Mouse (Mus musculus) lung, postnatal 0 days (tissue): ENCODE measurements around the gene Anxa6. TPM values are rescaled to one million over a fixed set of nuclear protein-coding genes. Genes with fewer than 3 reads are reported as not detected.

ENCODE experiments used
- ATAC-seq: fragments of 200-750 bp; cut with Nextera tagmentation; 2 replicates; pipeline ENCODE4 v1.8.0; 2017; ENCODE audit warnings: moderate library complexity
- DNase-seq: peaks from one replicate; pipeline ENCODE4 v3.0.0-alpha.2; 2016; ENCODE audit warnings: low spot score
- H3K27ac ChIP-seq: fragments of 300-500 bp; sonication (generic); 2 replicates; pipeline ENCODE4 v1.5.1; 2014; ENCODE audit warnings: antibody characterized with exemption, mild to moderate bottlenecking, low read length, mixed read lengths
- H3K27me3 ChIP-seq: fragments of 300-500 bp; sonication (generic); replicated peaks from 2 replicates; pipeline ENCODE4 v1.6.1; 2014; ENCODE audit warnings: low read length, mixed read lengths; ENCODE audit not compliant: insufficient read depth
- H3K36me3 ChIP-seq: fragments of 300-500 bp; sonication (generic); 2 replicates; pipeline ENCODE4 v1.6.1; 2014; ENCODE audit warnings: low read length, mixed read lengths; ENCODE audit not compliant: insufficient read depth
- H3K4me1 ChIP-seq: fragments of 300-500 bp; sonication (generic); 2 replicates; pipeline ENCODE4 v1.6.1; 2014; ENCODE audit warnings: antibody characterized with exemption, low read depth, low read length, mixed read lengths; ENCODE audit not compliant: insufficient read depth
- H3K4me2 ChIP-seq: fragments of 300-500 bp; sonication (generic); replicated peaks from 2 replicates; pipeline ENCODE4 v1.6.1; 2014; ENCODE audit warnings: low read depth, mild to moderate bottlenecking, low read length, moderate library complexity, mixed read lengths
- H3K4me3 ChIP-seq: fragments of 300-500 bp; sonication (generic); 2 replicates; pipeline ENCODE4 v1.5.1; 2014; ENCODE audit warnings: low read depth, low read length
- H3K9ac ChIP-seq: fragments of 300-500 bp; sonication (generic); replicated peaks from 2 replicates; pipeline ENCODE4 v1.6.1; 2014; ENCODE audit warnings: low read depth, mild to moderate bottlenecking
- H3K9me3 ChIP-seq: fragments of 300-500 bp; sonication (generic); 2 replicates; pipeline ENCODE4 v1.6.1; 2016; ENCODE audit warnings: low read length, mixed read lengths
- CTCF ChIP-seq: IDR thresholded peaks from 2 replicates; pipeline ENCODE4 v1.5.1; 2016; ENCODE audit warnings: antibody characterized with exemption, mild to moderate bottlenecking
- EP300 ChIP-seq: IDR thresholded peaks from 2 replicates; pipeline ENCODE4 v1.6.1; 2016; ENCODE audit warnings: antibody characterized with exemption, mild to moderate bottlenecking, control low read depth
- WGBS: fragments of 180-500 bp; shearing (Covaris S2); extraction: QIAGEN DNeasy Blood & Tissue Kit; methylation state at CpG from one replicate; pipeline ENCODE4 v1.1.7; 2014; 5-methylcytosine and 5-hydroxymethylcytosine counted together
- polyA plus RNA-seq: library from polyadenylated mRNA; unstranded; fragments of >200 nt; fragmentation: Nextera tagmentation; extraction: Ambion mirVana; gene quantifications from 2 replicates; pipeline ENCODE4 v1.2.1, GENCODE M21; 2015

Gene Anxa6
- polyA plus RNA-seq, 1 experiment from 2014 or later = 228 TPM

GRCm38 (mm10) chr11:54984085-54984484, 49.2 kb downstream of the Anxa6 start:
- WGBS = 3% methylated on average over 6 of the region's 6 CpGs
- H3K4me2 ChIP-seq = no peak overlapping the region
- peak; percentile 95 for TF ChIP-seq CTCF
- no peak for TF ChIP-seq EP300
- no peaks in the 10 kb centered on the region for H3K4me1 ChIP-seq
- no peak overlapping the region for H3K4me3 ChIP-seq
- no peak overlapping the region for H3K27ac ChIP-seq
- ATAC-seq (peak; percentile 11; the same call in 1 of the 2 replicates), DNase-seq (peak; percentile 77)
- H3K9me3 ChIP-seq = no peaks in the 10 kb centered on the region
- peaks cover 48% of the 10 kb centered on the region for H3K36me3 ChIP-seq
- no peak overlapping the region for H3K9ac ChIP-seq
- no peaks in the 10 kb centered on the region for H3K27me3 ChIP-seq

- DNase-seq = no peak
- H3K9me3 ChIP-seq = no peaks in the 10 kb centered on the region
- no peak overlapping the region for H3K9ac ChIP-seq
- WGBS = 91% methylated on average over 6 of the region's 6 CpGs
- no peak for ATAC-seq
- peak; percentile 33 for TF ChIP-seq CTCF
- no peak for TF ChIP-seq EP300
- no peaks in the 10 kb centered on the region for H3K4me1 ChIP-seq
- no peak overlapping the region for H3K4me2 ChIP-seq
- H3K27ac ChIP-seq = no peak overlapping the region
- no peaks in the 10 kb centered on the region for H3K27me3 ChIP-seq
- H3K4me3 ChIP-seq = no peak overlapping the region
- H3K36me3 ChIP-seq = peaks cover 57% of the 10 kb centered on the region
Measured at GRCm38 (mm10) chr11:54982520-54982919, 50.7 kb downstream of the Anxa6 start.

- ATAC-seq (no peak), DNase-seq (no peak)
- no peak overlapping the region for H3K4me3 ChIP-seq
- H3K4me2 ChIP-seq = no peak overlapping the region
- no peak overlapping the region for H3K27ac ChIP-seq
- no peaks in the 10 kb centered on the region for H3K4me1 ChIP-seq
- WGBS = 96% methylated on average over 4 of the region's 4 CpGs
- H3K9me3 ChIP-seq = no peaks in the 10 kb centered on the region
- H3K36me3 ChIP-seq = peaks cover 57% of the 10 kb centered on the region
- TF ChIP-seq EP300 = no peak
- TF ChIP-seq CTCF = no peak
- H3K27me3 ChIP-seq = no peaks in the 10 kb centered on the region
- no peak overlapping the region for H3K9ac ChIP-seq
Measured at GRCm38 (mm10) chr11:54981630-54982029, 51.6 kb downstream of the Anxa6 start.

GRCm38 (mm10) chr11:54977385-54977937, 55.8 kb downstream of the Anxa6 start:
- H3K9ac ChIP-seq = no peak overlapping the region
- H3K4me2 ChIP-seq = no peak overlapping the region
- ATAC-seq (no peak), DNase-seq (no peak)
- H3K4me3 ChIP-seq = no peak overlapping the region
- H3K9me3 ChIP-seq = no peaks in the 10 kb centered on the region
- TF ChIP-seq CTCF (no peak), EP300 (no peak)
- peaks cover 4% of the 10 kb centered on the region for H3K4me1 ChIP-seq
- H3K27ac ChIP-seq = no peak overlapping the region
- WGBS = 34% methylated on average over 6 of the region's 6 CpGs
- no peaks in the 10 kb centered on the region for H3K27me3 ChIP-seq
- peaks cover 41% of the 10 kb centered on the region for H3K36me3 ChIP-seq

- H3K4me3 ChIP-seq = no peak overlapping the region
- H3K27ac ChIP-seq = no peak overlapping the region
- H3K27me3 ChIP-seq = no peaks in the 10 kb centered on the region
- H3K9ac ChIP-seq = no peak overlapping the region
- H3K4me1 ChIP-seq = peaks cover 4% of the 10 kb centered on the region
- WGBS = 78% methylated on average over 2 of the region's 2 CpGs
- ATAC-seq = no peak
- DNase-seq = no peak
- no peak overlapping the region for H3K4me2 ChIP-seq
- TF ChIP-seq EP300 = no peak
- no peak for TF ChIP-seq CTCF
- H3K36me3 ChIP-seq = peaks cover 31% of the 10 kb centered on the region
- no peaks in the 10 kb centered on the region for H3K9me3 ChIP-seq
Measured at GRCm38 (mm10) chr11:54976351-54976750, 56.9 kb downstream of the Anxa6 start.

GRCm38 (mm10) chr11:54975756-54976155, 57.5 kb downstream of the Anxa6 start:
- H3K9ac ChIP-seq = no peak overlapping the region
- H3K27ac ChIP-seq = no peak overlapping the region
- H3K4me1 ChIP-seq = peaks cover 4% of the 10 kb centered on the region
- H3K27me3 ChIP-seq = no peaks in the 10 kb centered on the region
- H3K4me2 ChIP-seq = no peak overlapping the region
- no peaks in the 10 kb centered on the region for H3K9me3 ChIP-seq
- TF ChIP-seq CTCF (no peak), EP300 (no peak)
- peaks cover 25% of the 10 kb centered on the region for H3K36me3 ChIP-seq
- WGBS = 75% methylated on average over 2 of the region's 2 CpGs
- DNase-seq (no peak), ATAC-seq (no peak)
- no peak overlapping the region for H3K4me3 ChIP-seq

- Histone ChIP-seq H3K9ac (no peak overlapping the region), H3K27me3 (no peaks in the 10 kb centered on the region), H3K4me3 (no peak overlapping the region), H3K27ac (no peak overlapping the region), H3K4me2 (no peak overlapping the region), H3K36me3 (peaks cover 25% of the 10 kb centered on the region), H3K9me3 (no peaks in the 10 kb centered on the region), H3K4me1 (peaks cover 4% of the 10 kb centered on the region)
- ATAC-seq = no peak
- DNase-seq = no peak
- TF ChIP-seq CTCF = no peak
- no peak for TF ChIP-seq EP300
- 86% methylated on average over 5 of the region's 5 CpGs for WGBS
Measured at GRCm38 (mm10) chr11:54975340-54975739, 57.9 kb downstream of the Anxa6 start.
